Mouse (Mus musculus) midbrain, embryonic 14.5 days (tissue): ENCODE measurements around the gene Sgce. TPM values are rescaled to one million over a fixed set of nuclear protein-coding genes. Genes with fewer than 3 reads are reported as not detected.

Experiments
- ATAC-seq: fragments of 200-750 bp; cut with Nextera tagmentation; 2 replicates; pipeline ENCODE4 v1.8.0; 2017; ENCODE audit warnings: moderate number of reproducible peaks, moderate library complexity; ENCODE audit not compliant: low FRiP score, low TSS enrichment
- DNase-seq: peaks from one replicate; pipeline ENCODE4 v3.0.0-alpha.2; 2015
- H3K27ac ChIP-seq: fragments of 300-500 bp; sonication (generic); replicated peaks from 2 replicates; pipeline ENCODE4 v1.5.1; 2014; ENCODE audit warnings: mild to moderate bottlenecking, low read depth, low read length, moderate library complexity
- H3K27me3 ChIP-seq: fragments of 300-500 bp; sonication (generic); 2 replicates; pipeline ENCODE4 v1.6.1; 2014; ENCODE audit warnings: low read length, control low read depth, mixed read lengths; ENCODE audit not compliant: control insufficient read depth, insufficient read depth
- H3K36me3 ChIP-seq: fragments of 300-500 bp; sonication (generic); 2 replicates; pipeline ENCODE4 v1.6.1; 2014; ENCODE audit warnings: low read length, control low read depth; ENCODE audit not compliant: control insufficient read depth, insufficient read depth
- H3K4me1 ChIP-seq: fragments of 300-500 bp; sonication (generic); 2 replicates; pipeline ENCODE4 v1.6.1; 2014; ENCODE audit warnings: mild to moderate bottlenecking, antibody characterized with exemption, low read length, control low read depth; ENCODE audit not compliant: control insufficient read depth, insufficient read depth
- H3K4me2 ChIP-seq: fragments of 300-500 bp; sonication (generic); 2 replicates; pipeline ENCODE4 v1.6.1; 2014; ENCODE audit warnings: mild to moderate bottlenecking, low read length, moderate library complexity
- H3K4me3 ChIP-seq: fragments of 300-500 bp; sonication (generic); replicated peaks from 2 replicates; pipeline ENCODE4 v1.5.1; 2014; ENCODE audit warnings: low read depth, low read length
- H3K9ac ChIP-seq: fragments of 300-500 bp; sonication (generic); replicated peaks from 2 replicates; pipeline ENCODE4 v1.6.1; 2014; ENCODE audit warnings: mild to moderate bottlenecking, low read length, moderate library complexity
- H3K9me3 ChIP-seq: fragments of 300-500 bp; sonication (generic); 2 replicates; pipeline ENCODE4 v1.6.1; 2016; ENCODE audit warnings: low read length, control low read depth, mixed read lengths; ENCODE audit not compliant: control insufficient read depth
- WGBS: fragments of 180-500 bp; shearing (Covaris S2); extraction: QIAGEN DNeasy Blood & Tissue Kit; methylation state at CpG from one replicate; pipeline ENCODE4 v1.1.7; 2014; 5-methylcytosine and 5-hydroxymethylcytosine counted together
- polyA plus RNA-seq: library from polyadenylated mRNA; unstranded; fragments of >200 nt; fragmentation: Nextera tagmentation; extraction: Ambion mirVana; gene quantifications from 2 replicates; pipeline ENCODE4 v1.2.1, GENCODE M21; 2014

Gene Sgce
- polyA plus RNA-seq, 1 experiment from 2014 or later: 51.0 TPM

DNA sequence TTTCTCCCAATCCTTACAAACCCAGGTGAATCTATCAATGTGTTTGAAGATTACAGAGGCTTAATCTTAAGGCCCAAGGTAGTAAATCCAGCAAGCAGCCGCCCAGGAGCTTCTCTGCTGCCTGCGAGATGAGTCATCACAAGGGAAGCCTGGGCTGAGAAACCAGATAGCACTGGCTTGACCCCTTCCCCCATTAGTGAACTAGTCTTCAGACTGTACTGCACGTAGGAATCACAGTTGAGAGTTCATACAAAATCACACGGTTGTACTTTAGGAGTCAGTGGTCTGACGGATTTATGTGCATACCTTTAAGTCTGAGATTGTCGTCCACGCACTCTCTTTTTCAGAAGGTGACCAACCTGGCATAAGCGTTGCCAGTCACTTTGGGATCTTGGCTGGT is 13.8 kb downstream of the Sgce start:
- H3K4me3 ChIP-seq: no peak overlapping the region
- no peaks in the 10 kb centered on the region for H3K27me3 ChIP-seq
- H3K36me3 ChIP-seq: no peaks in the 10 kb centered on the region
- H3K9ac ChIP-seq: no peak overlapping the region
- H3K27ac ChIP-seq: no peak overlapping the region
- WGBS: 87% methylated on average over 8 of the region's 8 CpGs
- no peak overlapping the region for H3K4me2 ChIP-seq
- peaks cover 11% of the 10 kb centered on the region for H3K4me1 ChIP-seq
- no peak for ATAC-seq
- no peak for DNase-seq
- H3K9me3 ChIP-seq: no peaks in the 10 kb centered on the region

GRCm38 (mm10) chr6:4731675-4732074 is 15.3 kb downstream of the Sgce start:
- no peak overlapping the region for H3K27ac ChIP-seq
- no peaks in the 10 kb centered on the region for H3K36me3 ChIP-seq
- no peak overlapping the region for H3K4me3 ChIP-seq
- no peaks in the 10 kb centered on the region for H3K9me3 ChIP-seq
- no peaks in the 10 kb centered on the region for H3K27me3 ChIP-seq
- H3K9ac ChIP-seq: no peak overlapping the region
- no peak for DNase-seq
- no peak for ATAC-seq
- WGBS: 74% methylated on average over 8 of the region's 8 CpGs
- H3K4me1 ChIP-seq: no peaks in the 10 kb centered on the region
- H3K4me2 ChIP-seq: no peak overlapping the region

DNA sequence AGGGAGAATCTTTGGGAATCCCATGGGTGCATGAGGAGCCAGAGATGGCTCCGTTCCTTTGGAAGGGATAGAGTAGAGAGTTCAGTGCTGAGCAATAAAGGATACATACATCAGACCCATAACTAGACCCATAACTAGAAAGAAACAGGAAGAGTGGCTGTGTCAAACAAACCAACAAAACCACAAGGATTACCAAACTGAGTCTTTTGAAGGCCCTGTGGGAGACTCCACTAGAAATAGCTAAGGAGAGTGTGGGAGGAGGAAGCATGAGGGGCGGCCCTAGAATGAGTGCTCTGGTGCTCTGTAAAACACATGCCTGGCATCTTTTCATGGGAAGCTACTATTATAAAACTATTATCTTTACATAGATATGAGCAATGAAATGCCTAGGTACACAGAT is 18.7 kb downstream of the Sgce start:
- Histone ChIP-seq H3K9me3 (no peaks in the 10 kb centered on the region), H3K4me3 (no peak overlapping the region), H3K27me3 (no peaks in the 10 kb centered on the region), H3K36me3 (no peaks in the 10 kb centered on the region), H3K4me1 (no peaks in the 10 kb centered on the region), H3K27ac (no peak overlapping the region), H3K9ac (no peak overlapping the region), H3K4me2 (no peak overlapping the region)
- ATAC-seq (no peak), DNase-seq (no peak)
- 95% methylated on average over 2 of the region's 2 CpGs for WGBS

DNA sequence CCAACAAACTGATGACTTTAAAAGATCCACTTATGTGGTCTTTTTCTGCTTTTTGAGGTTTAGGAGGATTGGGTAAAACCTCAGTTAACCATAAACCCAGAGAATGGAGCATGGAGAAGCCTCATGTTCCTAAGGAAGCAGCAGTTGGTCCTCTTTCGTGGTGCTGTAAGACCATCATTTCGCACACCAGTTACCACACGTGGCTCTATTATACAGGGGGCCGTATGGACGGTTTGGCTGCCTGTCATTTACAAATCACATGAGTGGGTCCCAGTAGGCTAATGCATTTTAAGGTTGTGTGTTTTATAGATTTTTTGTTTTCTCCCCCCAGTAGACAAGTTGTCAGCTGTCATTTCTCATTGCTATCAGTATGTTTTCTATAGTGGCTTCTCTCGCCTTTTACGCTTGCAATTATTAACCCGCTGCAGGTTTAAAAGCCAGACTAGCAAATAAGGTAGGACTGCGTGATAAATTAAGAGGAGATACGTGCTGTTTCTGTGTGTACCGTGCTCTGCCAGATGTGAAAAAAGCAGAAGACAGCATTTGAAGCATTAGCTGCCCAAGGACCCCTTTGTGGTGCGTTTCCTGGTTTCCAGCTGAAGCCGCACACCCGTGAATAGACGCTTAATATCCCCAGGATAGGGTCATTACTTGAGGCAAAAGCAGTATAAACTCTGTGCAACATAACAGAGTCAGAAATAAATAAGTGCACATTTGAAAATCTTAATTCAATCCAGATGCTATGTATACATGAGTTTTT is 22.8 kb downstream of the Sgce start:
- H3K27ac ChIP-seq: no peak overlapping the region
- H3K36me3 ChIP-seq: no peaks in the 10 kb centered on the region
- H3K27me3 ChIP-seq: no peaks in the 10 kb centered on the region
- no peaks in the 10 kb centered on the region for H3K9me3 ChIP-seq
- no peak overlapping the region for H3K4me2 ChIP-seq
- no peak overlapping the region; the same call in 1 of the 2 replicates for H3K9ac ChIP-seq
- 48% methylated on average over 15 of the region's 15 CpGs for WGBS
- no peak overlapping the region for H3K4me3 ChIP-seq
- DNase-seq (no peak), ATAC-seq (no peak)
- peaks cover 12% of the 10 kb centered on the region for H3K4me1 ChIP-seq

GRCm38 (mm10) chr6:4722739-4723138 is 24.3 kb downstream of the Sgce start:
- no peak for ATAC-seq
- no peaks in the 10 kb centered on the region for H3K9me3 ChIP-seq
- no peaks in the 10 kb centered on the region for H3K36me3 ChIP-seq
- DNase-seq: no peak
- no peak overlapping the region for H3K9ac ChIP-seq
- H3K4me3 ChIP-seq: no peak overlapping the region
- H3K4me1 ChIP-seq: peaks cover 12% of the 10 kb centered on the region
- 71% methylated on average over 13 of the region's 13 CpGs for WGBS
- H3K4me2 ChIP-seq: no peak overlapping the region
- H3K27ac ChIP-seq: no peak overlapping the region; the same call in 1 of the 2 replicates
- no peaks in the 10 kb centered on the region for H3K27me3 ChIP-seq

- H3K36me3 ChIP-seq: no peaks in the 10 kb centered on the region
- no peak overlapping the region for H3K9ac ChIP-seq
- H3K9me3 ChIP-seq: no peaks in the 10 kb centered on the region
- no peak overlapping the region for H3K4me3 ChIP-seq
- H3K4me2 ChIP-seq: no peak overlapping the region
- peaks cover 12% of the 10 kb centered on the region for H3K4me1 ChIP-seq
- 16% methylated on average over 6 of the region's 6 CpGs for WGBS
- ATAC-seq (no peak), DNase-seq (peak; percentile 64)
- H3K27ac ChIP-seq: peak overlapping the region; percentile 32; the same call in 1 of the 2 replicates
- H3K27me3 ChIP-seq: no peaks in the 10 kb centered on the region
These were observed 24.9 kb downstream of the Sgce start for GRCm38 (mm10) chr6:4722142-4722541.

- Histone ChIP-seq H3K4me1 (peaks cover 5% of the 10 kb centered on the region), H3K4me2 (no peak overlapping the region), H3K4me3 (no peak overlapping the region), H3K9me3 (no peaks in the 10 kb centered on the region), H3K36me3 (no peaks in the 10 kb centered on the region), H3K27me3 (no peaks in the 10 kb centered on the region), H3K9ac (no peak overlapping the region), H3K27ac (no peak overlapping the region)
- 87% methylated on average over 2 of the region's 2 CpGs for WGBS
- ATAC-seq (no peak), DNase-seq (no peak)
These were observed 29.7 kb downstream of the Sgce start for GRCm38 (mm10) chr6:4717344-4717743.

GRCm38 (mm10) chr6:4716171-4716570 is 30.8 kb downstream of the Sgce start:
- H3K4me1 ChIP-seq: no peaks in the 10 kb centered on the region
- H3K4me3 ChIP-seq: no peak overlapping the region
- 96% methylated on average over 2 of the region's 2 CpGs for WGBS
- ATAC-seq (no peak), DNase-seq (no peak)
- no peak overlapping the region for H3K4me2 ChIP-seq
- no peaks in the 10 kb centered on the region for H3K36me3 ChIP-seq
- no peak overlapping the region for H3K9ac ChIP-seq
- H3K27ac ChIP-seq: no peak overlapping the region
- no peaks in the 10 kb centered on the region for H3K9me3 ChIP-seq
- no peaks in the 10 kb centered on the region for H3K27me3 ChIP-seq

DNA sequence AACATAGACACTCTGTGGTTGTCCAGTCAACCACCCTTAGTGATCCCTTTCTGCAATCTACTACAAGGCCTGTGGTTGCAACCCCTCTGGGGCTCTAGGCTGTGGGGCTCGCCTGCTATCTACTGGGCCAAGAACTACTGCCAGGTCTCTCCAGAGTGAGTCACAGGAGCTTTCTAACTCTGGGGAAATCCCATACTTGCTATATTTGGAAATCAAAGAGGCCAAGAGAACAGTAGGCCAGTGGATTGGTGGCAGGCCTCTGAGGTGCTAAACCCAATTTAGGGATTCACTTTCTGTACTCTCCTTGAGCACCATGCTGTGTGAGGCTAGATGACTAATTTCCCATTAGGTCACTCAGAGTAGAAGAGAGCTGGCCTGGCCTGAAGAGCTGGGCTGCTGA is 38.0 kb downstream of the Sgce start:
- DNase-seq (no peak), ATAC-seq (no peak)
- no peak overlapping the region for H3K4me2 ChIP-seq
- no peaks in the 10 kb centered on the region for H3K9me3 ChIP-seq
- no peaks in the 10 kb centered on the region for H3K4me1 ChIP-seq
- 94% methylated on average over 1 of the region's 1 CpGs for WGBS
- no peaks in the 10 kb centered on the region for H3K27me3 ChIP-seq
- peaks cover 8% of the 10 kb centered on the region; the same call in 1 of the 2 replicates for H3K36me3 ChIP-seq
- no peak overlapping the region for H3K27ac ChIP-seq
- no peak overlapping the region for H3K4me3 ChIP-seq
- H3K9ac ChIP-seq: no peak overlapping the region
